Mouse (Mus musculus) heart, postnatal 0 days (tissue): Measurements from ENCODE around the gene Cadps2.

ENCODE experiments used
- CTCF ChIP-seq: IDR thresholded peaks from 2 replicates; pipeline ENCODE4 v1.5.1; 2016; ENCODE audit warnings: antibody characterized with exemption, control low read depth, low read depth
- EP300 ChIP-seq: IDR thresholded peaks from 2 replicates; pipeline ENCODE4 v1.6.1; 2016; ENCODE audit warnings: antibody characterized with exemption, low read depth

- TF ChIP-seq CTCF, result no peak
- TF ChIP-seq EP300, result no peak
Measured at GRCm38 (mm10) chr6:23650205-23650604, 189.0 kb downstream of the Cadps2 start, which contains the start of gene Rnf133.
